Mouse (Mus musculus) urinary bladder, postnatal 25 days (tissue): ENCODE data around the gene Tex13c3.
"Not testable (repeated sequence)": the region's sequence is repeated elsewhere in the genome, so short reads cannot be mapped to it uniquely, and the experiment has no call there.

Experiments used
- DNase-seq: peaks from one replicate; pipeline ENCODE4 v3.0.0; 2022; ENCODE audit warnings: low spot score

Tex13c3 gene

GRCm38 (mm10) chrX:19481219-19481618 lies at the start of gene Tex13c3:
TSS of gene Tex13c3 (minus strand) at chrX:19481319.
- DNase-seq = not testable (repeated sequence)

DNA sequence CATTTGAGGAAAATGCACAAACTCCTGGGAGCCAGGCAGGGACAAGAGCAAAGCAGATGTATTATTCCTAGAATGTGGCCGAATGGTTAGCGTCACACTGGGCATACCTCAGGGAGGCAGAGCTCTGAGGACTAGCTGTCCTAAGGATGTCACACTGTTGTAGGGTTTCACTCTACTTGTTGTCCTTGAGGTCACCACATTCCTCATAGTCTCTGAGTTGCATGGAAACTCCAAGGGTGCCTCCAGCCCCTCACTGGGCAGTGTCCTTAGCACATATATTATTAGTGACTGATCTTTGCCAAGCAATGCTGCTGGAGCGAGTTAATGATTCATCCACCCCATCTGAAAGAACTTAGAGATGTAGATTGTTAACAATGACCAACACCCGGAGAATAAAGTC lies 8.6 kb upstream of the Tex13c3 start:
- no peak for DNase-seq
